Comparison of ENCODE assay signal across 8 mouse cellular contexts in genomic region chr8:83715031-83715690, GRCm38 (mm10). TPM values are rescaled to one million over a fixed set of nuclear protein-coding genes. Genes with fewer than 3 reads are reported as not detected.
DNase-seq lines count a peak whose midpoint lies in the region; ATAC-seq and TF ChIP-seq lines count a peak whose summit lies in the region.

Gene Ddx39 (plus strand): TSS chr8:83715177.

- no peaks in the 10 kb centered on the region for H3K9me3 ChIP-seq in megakaryocyte, embryonic 14.5 days

- no peak for TF ChIP-seq CTCF in cortical plate, adult 2 months (IDR thresholded peaks at IDR 0.05; ENCODE audit: extremely low read depth, insufficient read depth, low read length)

- TF ChIP-seq POLR2A in cortical plate, adult 2 months (IDR thresholded peaks at IDR 0.05; ENCODE audit: extremely low read depth, insufficient read depth, low read length) = peak; percentile 87

- H3K36me3 ChIP-seq in megakaryocyte, embryonic 14.5 days (replicated peaks; ENCODE audit: low read length) = peaks cover 22% of the 10 kb centered on the region

- H3K27me3 ChIP-seq in megakaryocyte, embryonic 14.5 days (replicated peaks) = no peaks in the 10 kb centered on the region

- 0 out of 2 replicates have a peak within 1 kb of the TSS, but pooled peaks have one; percentile 55 for H3K27ac ChIP-seq in cortical plate, adult 2 months (ENCODE audit: insufficient read depth, low read length)

- peak within 1 kb of the TSS; percentile 76 for H3K4me3 ChIP-seq in cortical plate, adult 2 months (ENCODE audit: insufficient read depth, low read length)
- H3K4me3 ChIP-seq in megakaryocyte, embryonic 14.5 days (replicated peaks) = peak within 1 kb of the TSS; percentile 98

- peak; percentile 99 for ATAC-seq in activated CD4-positive, CD25-positive, alpha-beta regulatory T cell, adult 4 months

- peaks cover 2% of the 10 kb centered on the region; the same call in 1 of the 2 replicates for H3K4me1 ChIP-seq in cortical plate, adult 2 months (ENCODE audit: control insufficient read depth, insufficient read depth, low read length)
- peaks cover 52% of the 10 kb centered on the region for H3K4me1 ChIP-seq in megakaryocyte, embryonic 14.5 days

- peak; percentile 92 to 96 for DNase-seq in gastrocnemius, adult 8-10 months (ENCODE audit: low spot score in 2 of 2)
- peak; percentile 97 for DNase-seq in hindlimb bud, embryonic 11.5 days (ENCODE audit: extremely low spot score, low read depth, low spot score)
- DNase-seq in left cerebral cortex, adult 8-10 months (ENCODE audit: low spot score in 2 of 2) = peak; percentile 93 to 99
- peak; percentile 97 to 99 for DNase-seq in right cerebral cortex, postnatal 10 days (ENCODE audit: low spot score in 2 of 2)
- peak; percentile 89 for DNase-seq in urinary bladder, postnatal 25 days (ENCODE audit: low spot score)

RNA-seq across cellular contexts. Expression of gene Ddx39, which starts in this region (rescaled TPM):
- polyA plus RNA-seq in activated CD4-positive, CD25-positive, alpha-beta regulatory T cell, adult 4 months (2017; shearing (Covaris generic)) = 100 to 1,000 TPM; 164 to 195 TPM
- polyA plus RNA-seq in cortical plate, adult 2 months (2012; rRNA removed) = 26.5 and 29.0 TPM in 2 replicates
- total RNA-seq in gastrocnemius, adult 8-10 months (2022) = 10 to 100 TPM; 10.6 to 12.0 (median 11.7) TPM
- 10 to 100 TPM; 14.4 to 18.4 (median 16.3) TPM for total RNA-seq in left cerebral cortex, adult 8-10 months (2022)
- 7.5 and 18.1 TPM in 2 replicates for polyA plus RNA-seq in megakaryocyte, embryonic 14.5 days (2012; ENCODE audit: insufficient read depth, low replicate concordance)

Comparison
In these comparisons a context has a peak if more than half of its experiments do, and no peak if none do; other contexts are left out.
1. Peak in every context shown above with its lines: DNase-seq, ATAC-seq, H3K4me3 ChIP-seq and H3K27ac ChIP-seq.